Mouse (Mus musculus) E14TG2a.4 (cell line): Measurements from ENCODE around the gene Ano6.

Source experiments
- CTCF ChIP-seq: conservative IDR thresholded peaks from 2 replicates; pipeline ENCODE4 v1.5.1; 2014; ENCODE audit warnings: low read length
- POU5F1 ChIP-seq: IDR thresholded peaks from 2 replicates; pipeline ENCODE4 v1.6.1; 2014; ENCODE audit warnings: low read length, borderline replicate concordance

- no peak for TF ChIP-seq CTCF
- no peak for TF ChIP-seq POU5F1
Measured at GRCm38 (mm10) chr15:95759857-95760256, 30.8 kb upstream of the Ano6 start.
